Mouse (Mus musculus) intestine, postnatal 0 days (tissue): ENCODE data around the gene Ssbp4. TPM values are rescaled to one million over a fixed set of nuclear protein-coding genes. Genes with fewer than 3 reads are reported as not detected.

ENCODE experiments used
- ATAC-seq: fragments of 200-750 bp; cut with Nextera tagmentation; 2 replicates; pipeline ENCODE4 v1.8.0; 2017; ENCODE audit warnings: mild to moderate bottlenecking, moderate TSS enrichment, moderate library complexity
- H3K27ac ChIP-seq: fragments of 300-500 bp; sonication (generic); 2 replicates; pipeline ENCODE4 v1.5.1; 2014; ENCODE audit warnings: mild to moderate bottlenecking, low read depth, low read length, moderate library complexity
- H3K27me3 ChIP-seq: fragments of 300-500 bp; sonication (generic); replicated peaks from 2 replicates; pipeline ENCODE4 v1.6.1; 2014; ENCODE audit warnings: low read length, mixed read lengths; ENCODE audit not compliant: control insufficient read depth, insufficient read depth
- H3K36me3 ChIP-seq: fragments of 300-500 bp; sonication (generic); 2 replicates; pipeline ENCODE4 v1.6.1; 2014; ENCODE audit warnings: mild to moderate bottlenecking, moderate library complexity; ENCODE audit not compliant: control insufficient read depth, insufficient read depth
- H3K4me1 ChIP-seq: fragments of 300-500 bp; sonication (generic); replicated peaks from 2 replicates; pipeline ENCODE4 v1.6.1; 2014; ENCODE audit warnings: antibody characterized with exemption, low read length, mixed read lengths; ENCODE audit not compliant: control insufficient read depth, insufficient read depth
- H3K4me2 ChIP-seq: fragments of 300-500 bp; sonication (generic); replicated peaks from 2 replicates; pipeline ENCODE4 v1.6.1; 2014; ENCODE audit warnings: low read depth, mild to moderate bottlenecking, moderate library complexity
- H3K4me3 ChIP-seq: fragments of 300-500 bp; sonication (generic); 2 replicates; pipeline ENCODE4 v1.5.1; 2014; ENCODE audit warnings: low read depth, low read length
- H3K9ac ChIP-seq: fragments of 300-500 bp; sonication (generic); 2 replicates; pipeline ENCODE4 v1.6.1; 2014; ENCODE audit warnings: mild to moderate bottlenecking, low read depth, low read length
- H3K9me3 ChIP-seq: fragments of 300-500 bp; sonication (generic); 2 replicates; pipeline ENCODE4 v1.6.1; 2016; ENCODE audit warnings: mixed run types; ENCODE audit not compliant: control insufficient read depth
- CTCF ChIP-seq: sonication (generic); IDR thresholded peaks from 2 replicates; pipeline ENCODE4 v1.5.1; 2016; ENCODE audit warnings: low read depth, mild to moderate bottlenecking, control low read depth, antibody characterized with exemption, moderate library complexity
- WGBS: fragments of 180-500 bp; shearing (Covaris S2); extraction: QIAGEN DNeasy Blood & Tissue Kit; methylation state at CpG from one replicate; pipeline ENCODE4 v1.1.7; 2014; 5-methylcytosine and 5-hydroxymethylcytosine counted together
- polyA plus RNA-seq: library from polyadenylated mRNA; unstranded; fragments of >200 nt; fragmentation: Nextera tagmentation; extraction: Ambion mirVana; gene quantifications from 2 replicates; pipeline ENCODE4 v1.2.1, GENCODE M21; 2015

Ssbp4 gene
- polyA plus RNA-seq, 1 experiment from 2014 or later, result 65.3 TPM

DNA sequence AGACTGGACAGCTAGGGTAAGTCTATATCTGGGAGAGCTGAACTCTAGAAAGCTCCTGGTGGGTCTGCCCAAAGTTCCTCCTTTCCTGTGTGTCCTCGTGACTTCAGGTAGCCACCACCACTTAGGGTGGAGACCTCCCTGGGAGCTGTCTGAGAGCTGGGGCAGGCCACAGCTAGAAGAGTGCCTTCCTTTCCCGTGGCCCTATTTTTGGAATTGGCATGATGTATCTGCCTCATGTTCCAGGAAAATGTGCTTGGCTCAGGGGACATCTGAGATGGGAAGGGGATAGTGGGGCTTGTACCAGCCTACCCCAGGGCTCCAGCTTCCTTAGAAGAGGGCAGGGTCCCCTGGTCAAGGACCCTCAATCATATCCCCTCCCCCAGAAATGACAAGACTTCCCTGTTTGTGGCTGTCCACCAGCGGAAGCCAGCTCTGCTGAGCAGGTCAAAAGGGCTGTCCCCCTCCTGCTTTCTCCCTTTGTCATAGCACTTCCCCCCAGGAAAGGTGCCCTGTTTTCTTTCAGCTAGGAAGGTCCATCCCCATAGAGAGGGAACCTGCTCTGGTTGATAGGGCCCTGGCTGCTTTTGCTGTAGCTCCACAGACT is 57.0 kb downstream of the Ssbp4 start:
- no peak overlapping the region for H3K27ac ChIP-seq
- H3K4me1 ChIP-seq, result peaks cover 18% of the 10 kb centered on the region
- TF ChIP-seq CTCF, result no peak
- no peaks in the 10 kb centered on the region for H3K9me3 ChIP-seq
- no peak overlapping the region for H3K9ac ChIP-seq
- no peak overlapping the region for H3K4me3 ChIP-seq
- H3K4me2 ChIP-seq, result no peak overlapping the region
- H3K36me3 ChIP-seq, result no peaks in the 10 kb centered on the region; the same call in 1 of the 2 replicates
- 61% methylated on average over 3 of the region's 3 CpGs for WGBS
- ATAC-seq, result no peak
- H3K27me3 ChIP-seq, result no peaks in the 10 kb centered on the region

DNA sequence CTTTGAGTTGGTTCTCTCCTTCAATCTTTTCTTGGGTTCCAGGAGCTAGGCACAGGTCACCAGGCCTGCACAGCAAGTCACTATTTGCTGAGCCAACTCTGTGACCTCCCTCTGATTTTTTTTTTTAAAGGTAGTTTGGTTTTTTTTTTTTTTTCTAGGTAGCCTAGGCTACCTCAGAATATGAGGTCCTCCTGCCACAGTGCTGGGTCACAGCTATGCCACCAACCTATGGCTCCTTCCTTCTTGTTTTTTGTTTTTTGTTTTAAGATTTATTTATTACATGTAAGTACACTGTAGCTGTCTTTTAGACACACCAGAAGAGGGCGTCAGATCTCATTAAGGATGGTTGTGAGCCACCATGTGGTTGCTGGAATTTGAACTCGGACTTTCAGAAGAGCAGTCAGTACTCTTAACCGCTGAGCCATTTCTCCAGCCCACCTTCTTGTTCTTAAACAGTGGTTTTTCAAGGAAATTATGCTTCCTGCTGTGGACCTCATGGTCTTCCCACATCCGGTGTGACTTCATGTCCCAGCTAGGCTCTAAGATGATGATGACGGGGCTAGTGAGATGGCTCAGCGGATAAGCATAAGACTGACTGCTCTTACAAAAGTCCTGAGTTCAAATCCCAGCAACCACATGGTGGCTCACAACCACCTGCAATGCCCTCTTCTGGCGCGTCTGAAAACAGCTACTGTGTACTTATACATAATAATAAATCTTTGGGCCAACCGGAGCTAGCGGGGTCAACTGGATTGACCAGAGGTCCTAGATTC is 59.1 kb downstream of the Ssbp4 start:
- Histone ChIP-seq H3K4me2 (no peak overlapping the region), H3K9ac (no peak overlapping the region), H3K27me3 (no peaks in the 10 kb centered on the region), H3K27ac (no peak overlapping the region), H3K4me1 (peaks cover 15% of the 10 kb centered on the region), H3K9me3 (no peaks in the 10 kb centered on the region), H3K4me3 (no peak overlapping the region), H3K36me3 (no peaks in the 10 kb centered on the region)
- 90% methylated on average over 10 of the region's 10 CpGs for WGBS
- peak; percentile 11; the same call in 1 of the 2 replicates for TF ChIP-seq CTCF
- no peak for ATAC-seq

DNA sequence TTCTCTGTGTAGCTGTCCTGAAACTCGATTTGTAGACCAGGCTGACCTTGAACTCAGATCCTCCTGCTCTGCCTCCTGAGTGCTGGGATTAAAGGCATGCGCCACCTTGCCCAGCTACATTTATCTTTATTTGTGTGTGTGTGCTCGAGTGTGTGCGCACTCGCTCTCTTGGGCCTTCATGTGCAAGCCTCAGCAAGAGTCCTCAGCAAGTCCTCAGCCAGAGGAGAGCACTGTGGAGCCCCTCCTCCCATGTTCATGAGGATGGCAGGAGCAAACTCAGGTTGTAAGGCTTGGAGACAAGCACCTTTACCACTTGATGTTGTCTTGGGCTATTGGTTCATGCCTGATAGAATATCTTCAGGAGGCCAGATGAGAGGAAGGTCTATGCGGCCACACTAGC is 60.9 kb downstream of the Ssbp4 start:
- 82% methylated on average over 6 of the region's 6 CpGs for WGBS
- no peak overlapping the region for H3K4me3 ChIP-seq
- no peak for TF ChIP-seq CTCF
- no peak overlapping the region for H3K4me2 ChIP-seq
- H3K4me1 ChIP-seq, result peaks cover 15% of the 10 kb centered on the region
- no peaks in the 10 kb centered on the region for H3K9me3 ChIP-seq
- H3K27me3 ChIP-seq, result no peaks in the 10 kb centered on the region
- H3K36me3 ChIP-seq, result no peaks in the 10 kb centered on the region
- no peak overlapping the region for H3K27ac ChIP-seq
- H3K9ac ChIP-seq, result no peak overlapping the region
- ATAC-seq, result no peak

Other genes starting within 250 kb of the Ssbp4 start
- 0.25 and 0.41 TPM in 2 replicates for gene Comp, start 235.3 kb downstream of the Ssbp4 start, polyA plus RNA-seq
- gene Crtc1, start 169.3 kb downstream of the Ssbp4 start, polyA plus RNA-seq, result 8.1 and 9.2 TPM in 2 replicates
- 9.3 and 10.5 TPM in 2 replicates for gene Klhl26, start 131.9 kb downstream of the Ssbp4 start, polyA plus RNA-seq
- gene Tmem59l, start 121.5 kb downstream of the Ssbp4 start, polyA plus RNA-seq, result 2.3 and 2.4 TPM in 2 replicates
- 0.61 and 0.81 TPM in 2 replicates for gene Crlf1, start 115.7 kb downstream of the Ssbp4 start, polyA plus RNA-seq
- gene Rex1bd, start 102.1 kb downstream of the Ssbp4 start, polyA plus RNA-seq, result 145 and 148 TPM in 2 replicates
- 805 and 863 TPM in 2 replicates for gene Uba52, start 98.1 kb downstream of the Ssbp4 start, polyA plus RNA-seq
- 199 and 203 TPM in 2 replicates for gene Fkbp8, start 81.1 kb downstream of the Ssbp4 start, polyA plus RNA-seq
- 46.4 and 52.1 TPM in 2 replicates for gene Kxd1, start 80.9 kb downstream of the Ssbp4 start, polyA plus RNA-seq
- gene Ell, start 69.4 kb downstream of the Ssbp4 start, polyA plus RNA-seq, result 11.8 and 13.0 TPM in 2 replicates
- 19.4 and 21.0 TPM in 2 replicates for gene Isyna1, start 14.5 kb downstream of the Ssbp4 start, polyA plus RNA-seq
- 2.1 and 2.2 TPM in 2 replicates for gene Lrrc25, start 7.3 kb upstream of the Ssbp4 start, polyA plus RNA-seq
- 1.7 and 1.9 TPM in 2 replicates for gene Gdf15, start 23.6 kb upstream of the Ssbp4 start, polyA plus RNA-seq
- 79.0 and 92.1 TPM in 2 replicates for gene Pgpep1, start 51.5 kb upstream of the Ssbp4 start, polyA plus RNA-seq
- 181 and 182 TPM in 2 replicates for gene Lsm4, start 64.4 kb upstream of the Ssbp4 start, polyA plus RNA-seq
- 114 and 121 TPM in 2 replicates for gene Jund, start 90.1 kb upstream of the Ssbp4 start, polyA plus RNA-seq
- not detected in 2 replicates for gene Iqcn, start 94.6 kb upstream of the Ssbp4 start, polyA plus RNA-seq
- gene Gm3336, start 109.7 kb upstream of the Ssbp4 start, polyA plus RNA-seq, result 2.8 TPM in 2 replicates
- 0.21 and 0.31 TPM in 2 replicates for gene Pde4c, start 114.8 kb upstream of the Ssbp4 start, polyA plus RNA-seq
- 18.8 and 19.5 TPM in 2 replicates for gene Rab3a, start 145.8 kb upstream of the Ssbp4 start, polyA plus RNA-seq
- gene Mpv17l2, start 152.1 kb upstream of the Ssbp4 start, polyA plus RNA-seq, result 76.3 and 80.6 TPM in 2 replicates
- 37.4 and 41.0 TPM in 2 replicates for gene Pik3r2, start 167.8 kb upstream of the Ssbp4 start, polyA plus RNA-seq
- 4.4 and 7.2 TPM in 2 replicates for gene Mast3, start 196.2 kb upstream of the Ssbp4 start, polyA plus RNA-seq
- 0.29 and 0.31 TPM in 2 replicates for gene Il12rb1, start 199.6 kb upstream of the Ssbp4 start, polyA plus RNA-seq
- gene Arrdc2, start 230.8 kb upstream of the Ssbp4 start, polyA plus RNA-seq, result 6.2 and 6.9 TPM in 2 replicates